Mouse (Mus musculus): Measurements from ENCODE around the gene Rcn1.
A peak's percentile ranks its signal among the peaks of the same experiment; 100 is the strongest.

Rcn1 gene

DNA sequence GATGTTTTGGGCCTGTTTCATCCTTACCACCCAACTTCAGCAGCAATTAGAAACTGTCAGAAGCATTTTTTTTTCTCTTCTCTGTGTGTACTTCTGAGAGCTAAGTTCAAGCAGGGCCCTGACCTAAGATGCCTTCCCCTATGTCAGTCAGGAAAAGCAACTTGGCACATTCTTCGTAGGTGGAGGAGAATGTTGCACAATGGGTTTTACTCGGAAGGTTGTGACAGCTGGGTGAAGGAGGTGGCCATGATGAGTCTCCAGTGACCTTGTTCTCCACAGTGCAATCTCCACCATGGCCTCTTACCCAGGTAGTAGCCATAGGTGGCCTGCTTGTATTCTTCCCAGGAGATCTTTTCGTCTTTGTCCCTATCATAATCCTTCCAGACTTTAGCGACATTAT is 4.7 kb downstream of the Rcn1 start:
- no peak for DNase-seq (ENCODE audit: low read depth)

DNA sequence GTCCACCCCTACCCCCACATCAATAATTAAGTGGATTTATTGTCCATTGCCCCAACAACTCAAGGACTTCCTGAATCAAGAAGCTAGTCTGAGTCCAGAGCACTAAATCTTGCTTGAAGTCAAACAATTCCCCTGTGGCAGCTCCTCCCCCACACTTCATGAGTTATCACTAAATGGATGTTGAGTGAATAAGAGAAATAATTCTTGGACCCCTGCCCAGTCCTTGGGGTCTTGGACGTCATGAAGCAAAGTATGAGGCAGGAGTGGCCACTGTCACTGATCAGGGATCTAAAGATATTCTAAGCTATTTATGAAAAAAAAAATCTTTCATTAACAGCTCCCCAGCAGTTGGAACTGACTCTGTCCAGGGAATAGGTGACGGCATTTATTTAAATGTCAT is 6.6 kb downstream of the Rcn1 start:
- no peak for DNase-seq (ENCODE audit: low read depth)

DNA sequence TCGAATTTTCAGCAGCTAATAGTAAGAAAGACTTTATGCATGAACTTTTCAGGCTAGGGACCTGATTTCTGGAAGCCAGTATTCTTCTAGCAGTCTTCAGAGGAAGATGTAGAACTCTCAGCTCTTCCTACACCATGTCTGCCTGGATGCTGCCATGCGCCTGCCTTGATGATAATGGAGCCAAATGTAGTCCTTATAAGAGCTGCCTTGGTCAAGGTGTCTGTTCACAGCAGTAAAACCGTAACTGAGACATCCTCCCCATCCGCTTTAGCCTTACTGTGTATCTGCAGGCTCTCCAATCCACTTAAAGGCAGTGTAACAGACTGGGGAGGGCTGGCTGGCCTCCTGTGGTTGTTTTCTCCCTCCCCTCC is 7.7 kb downstream of the Rcn1 start:
- no peak for DNase-seq (ENCODE audit: low read depth)

DNA sequence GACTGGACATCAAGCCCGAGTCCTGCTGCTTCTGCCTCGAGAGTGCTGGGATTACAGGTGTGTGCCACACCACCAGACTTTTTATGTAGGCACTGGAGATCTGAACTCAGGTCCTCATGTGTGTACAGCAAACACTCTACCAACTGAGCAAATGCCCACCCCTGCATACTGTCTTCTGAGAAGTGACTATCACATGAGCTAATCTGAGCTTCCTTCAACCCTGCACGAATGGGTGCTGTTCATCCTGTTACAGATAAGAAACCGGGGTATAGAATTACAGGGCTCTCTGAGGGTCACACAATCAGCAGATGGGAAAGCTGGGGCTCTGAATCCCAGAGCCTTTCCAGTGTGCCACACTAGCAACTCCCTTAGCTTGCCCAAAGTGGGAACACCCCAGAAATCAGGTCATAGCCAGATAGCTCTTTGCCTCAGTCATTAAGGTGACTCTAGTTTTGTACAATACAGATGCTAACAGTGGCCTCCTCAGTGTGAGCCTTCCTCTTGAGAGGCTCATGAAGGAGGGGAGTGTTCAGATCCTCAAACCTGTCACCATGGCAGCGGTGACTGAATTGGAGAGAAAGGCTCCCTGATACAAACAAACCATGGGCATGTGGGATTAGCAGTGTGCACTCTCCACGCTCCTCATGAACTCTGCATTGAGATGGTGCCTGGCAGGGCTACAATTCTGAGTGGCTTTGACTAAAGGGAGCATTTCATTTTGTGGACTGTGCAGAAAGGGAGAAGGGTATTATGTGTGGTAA is 8.3 kb downstream of the Rcn1 start:
- DNase-seq (ENCODE audit: low read depth): no peak

DNA sequence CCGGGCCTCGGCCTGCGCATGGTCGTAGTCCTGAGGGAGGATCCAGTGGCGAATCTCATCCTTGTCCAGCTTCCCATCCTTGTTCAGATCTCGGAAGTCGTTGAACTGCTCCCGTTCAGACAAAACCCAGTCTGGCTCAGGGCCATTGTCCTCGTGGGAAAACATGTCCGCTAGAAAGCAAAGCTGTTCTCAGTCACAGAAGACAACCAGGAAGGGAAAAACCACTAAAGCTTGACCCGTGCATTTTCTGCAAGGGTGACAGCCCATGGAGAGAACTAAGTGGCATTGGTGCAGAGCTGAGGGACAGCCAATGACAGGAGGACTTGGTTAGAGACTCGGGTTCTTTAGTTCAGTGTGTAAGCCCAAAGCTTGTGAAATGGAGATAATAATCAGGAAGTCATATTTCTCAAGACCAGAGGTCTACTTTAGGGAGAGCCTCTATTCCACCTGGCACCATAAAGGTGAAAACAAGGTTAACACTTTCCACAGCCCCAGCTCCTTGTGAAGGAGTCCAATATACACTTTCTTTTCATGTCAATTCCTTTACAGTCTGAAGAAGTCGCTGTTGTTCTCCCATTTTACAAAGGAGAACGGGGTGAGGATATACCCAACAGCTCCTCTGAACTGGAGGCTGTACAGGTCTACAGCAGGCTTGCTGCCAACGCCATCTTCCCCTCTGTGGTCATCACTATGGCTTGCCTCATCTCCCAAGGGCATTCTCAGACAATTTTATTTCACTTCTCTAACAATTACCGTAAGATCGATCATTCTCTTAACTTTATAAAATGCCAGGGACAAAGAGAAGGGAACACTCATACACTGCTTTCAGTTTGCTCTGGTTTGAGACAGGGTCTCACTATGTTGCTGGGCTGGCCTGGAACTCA is 9.9 kb downstream of the Rcn1 start:
- no peak for DNase-seq (ENCODE audit: low read depth)

DNA sequence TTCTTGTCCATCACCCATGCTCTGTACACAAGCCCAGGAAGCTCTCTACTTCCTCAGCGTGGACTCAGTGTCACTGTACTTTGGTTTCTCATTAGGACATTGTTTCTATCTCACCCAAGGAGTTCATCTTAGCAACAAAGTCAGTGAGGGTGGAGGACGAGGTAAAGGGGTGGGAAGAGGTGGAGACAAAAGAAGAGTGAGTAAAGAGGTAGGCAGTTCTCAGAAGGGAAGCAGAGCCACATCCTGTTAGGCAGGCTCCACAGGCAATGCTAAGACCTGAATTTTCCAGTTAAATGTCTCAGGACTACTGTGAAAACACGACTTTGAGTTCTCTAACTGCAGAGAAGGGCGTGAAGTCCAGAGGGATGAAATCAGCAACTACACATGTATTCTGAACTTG is 12.7 kb downstream of the Rcn1 start:
- peak; percentile 22 for DNase-seq (ENCODE audit: low read depth)

DNA sequence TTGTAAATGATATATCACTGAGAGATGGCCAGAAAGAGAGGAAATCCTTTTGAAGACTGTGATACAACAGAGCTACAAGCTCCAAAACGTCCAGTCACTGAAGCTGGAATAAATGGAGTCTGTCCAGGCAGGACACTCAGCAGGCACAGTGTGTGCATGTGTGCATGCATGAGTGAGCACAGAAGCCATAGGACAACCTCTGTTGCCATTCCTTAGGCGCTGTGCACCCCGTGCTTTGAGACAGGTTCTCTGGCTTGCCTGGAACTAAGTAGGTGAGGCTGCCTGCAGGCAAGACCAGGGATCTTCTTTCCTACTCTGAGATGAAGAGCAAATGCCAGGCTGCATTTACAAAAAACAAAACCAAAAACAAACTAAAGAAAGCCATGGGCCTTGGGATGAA is 14.1 kb downstream of the Rcn1 start:
- DNase-seq (ENCODE audit: low read depth): no peak

DNA sequence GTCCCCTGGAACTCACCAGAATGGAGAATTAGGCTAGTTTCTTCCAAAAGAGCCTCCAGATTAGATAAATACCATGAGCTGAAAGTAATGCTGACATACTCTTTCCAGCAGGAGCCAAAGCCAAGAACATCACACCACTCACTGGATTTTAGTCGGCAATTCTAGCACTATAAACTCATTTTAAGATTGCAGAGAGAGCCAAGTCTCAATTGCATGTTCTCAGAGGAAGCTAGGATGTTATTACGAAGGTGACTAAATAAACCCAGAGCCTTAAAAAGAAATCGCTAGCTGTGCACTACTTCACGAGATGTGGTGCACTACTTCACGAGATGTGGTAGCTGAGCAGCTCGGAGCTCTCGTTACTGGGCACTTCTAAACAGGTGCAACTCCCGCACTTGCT is 16.1 kb downstream of the Rcn1 start:
- no peak for DNase-seq (ENCODE audit: low read depth)

DNA sequence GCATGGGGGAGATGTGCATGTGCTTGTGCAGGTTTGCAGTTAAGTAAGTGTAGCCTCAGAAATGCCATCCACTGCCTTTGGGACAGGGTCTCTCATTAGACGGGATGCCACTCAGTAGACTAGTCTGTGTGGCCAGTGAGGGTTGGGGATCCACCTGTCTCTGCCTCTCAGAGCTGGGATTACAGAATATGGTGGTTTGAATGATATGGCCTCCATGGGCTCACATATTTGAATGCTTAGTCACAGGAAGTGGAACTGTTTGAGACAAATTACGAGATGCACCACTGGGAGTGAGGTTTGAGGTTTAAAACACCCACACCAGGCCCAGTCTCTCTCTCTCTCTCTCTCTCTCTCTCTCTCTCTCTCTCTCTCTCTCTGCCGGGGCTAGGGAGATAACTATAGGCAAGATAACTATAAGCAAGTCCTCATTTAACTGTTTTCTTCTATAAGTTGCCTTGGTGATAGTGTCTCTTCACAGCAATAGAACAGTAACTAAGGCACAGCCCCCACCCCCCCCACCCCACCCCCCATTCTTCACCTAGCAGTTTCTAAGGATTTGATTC is 18.3 kb downstream of the Rcn1 start:
- no peak for DNase-seq (ENCODE audit: low read depth)

DNA sequence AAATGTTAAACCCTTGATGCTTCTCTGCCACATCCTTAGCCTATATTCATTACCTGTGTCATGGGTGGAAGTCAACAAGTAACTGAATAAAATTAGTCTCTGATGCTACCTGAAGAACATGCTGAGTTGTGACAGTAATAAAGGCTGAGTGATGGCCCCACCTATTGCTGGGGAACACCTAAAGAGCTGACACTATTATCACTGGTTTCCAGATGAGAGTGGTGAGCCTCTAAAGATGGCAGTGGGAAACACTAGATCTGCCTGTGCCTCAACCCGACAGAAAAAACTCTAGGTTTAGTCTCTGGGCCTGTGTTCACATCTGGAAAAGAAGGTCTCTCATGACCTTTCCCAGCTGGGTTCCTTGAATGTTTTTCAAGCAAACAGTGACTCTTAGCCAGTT is 19.4 kb downstream of the Rcn1 start:
- no peak for DNase-seq (ENCODE audit: low read depth)

DNA sequence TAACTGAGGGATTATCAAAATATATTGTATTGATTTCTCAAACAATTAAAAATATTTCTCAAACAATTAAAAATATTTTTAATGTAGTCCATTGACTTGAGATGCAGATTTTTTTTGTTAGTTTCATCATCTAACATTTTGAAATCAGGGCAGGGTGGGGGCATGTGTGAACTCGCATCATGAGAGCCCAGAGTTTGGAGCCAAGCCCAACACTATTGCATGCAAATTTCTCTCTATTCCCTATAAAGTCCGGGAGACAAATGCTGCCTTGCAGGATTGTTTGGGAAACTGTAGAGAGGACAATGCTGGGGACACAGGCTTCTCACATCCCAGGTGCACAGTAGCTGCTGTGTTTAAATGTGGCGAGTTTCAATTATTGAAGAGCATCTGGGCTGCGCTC is 23.4 kb downstream of the Rcn1 start:
- no peak for DNase-seq (ENCODE audit: low read depth)

DNA sequence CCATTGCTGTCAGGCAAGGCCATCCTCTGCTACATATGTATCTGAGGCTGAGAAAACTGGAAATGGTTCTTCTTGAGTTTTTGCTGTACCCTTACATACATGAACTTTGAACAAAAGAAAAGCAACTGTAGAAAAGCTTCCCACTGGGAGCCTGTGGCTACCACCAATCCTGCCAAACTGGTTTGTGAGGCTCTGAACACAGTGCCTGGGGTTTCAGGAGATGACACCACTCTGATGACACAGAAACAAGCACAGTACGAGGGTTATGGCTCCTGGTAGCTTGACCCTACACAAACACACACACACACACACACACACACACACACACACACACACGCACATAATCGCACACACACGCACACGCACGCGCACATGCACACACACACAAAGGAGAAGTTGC is 23.9 kb downstream of the Rcn1 start:
- no peak for DNase-seq (ENCODE audit: low read depth)

DNA sequence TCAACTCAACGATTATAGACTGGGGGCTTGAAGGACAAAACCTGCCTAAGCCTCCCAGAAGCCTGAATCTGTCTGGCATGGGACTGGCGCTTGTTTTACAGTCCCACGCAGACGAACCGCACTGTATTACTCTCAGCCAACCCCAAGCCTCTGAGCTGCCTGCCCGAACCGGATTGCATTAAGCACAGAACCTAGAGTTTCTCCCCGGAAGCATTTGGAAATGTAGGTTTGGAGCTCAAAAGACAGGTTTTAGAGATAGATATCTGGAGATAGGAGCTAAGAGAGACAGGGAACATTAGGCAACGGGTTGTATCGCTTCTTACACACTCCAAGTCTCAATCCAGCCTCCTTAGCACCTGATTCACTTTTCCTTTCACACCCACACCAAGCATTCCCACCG is 25.5 kb downstream of the Rcn1 start:
- DNase-seq (ENCODE audit: low read depth): no peak

DNA sequence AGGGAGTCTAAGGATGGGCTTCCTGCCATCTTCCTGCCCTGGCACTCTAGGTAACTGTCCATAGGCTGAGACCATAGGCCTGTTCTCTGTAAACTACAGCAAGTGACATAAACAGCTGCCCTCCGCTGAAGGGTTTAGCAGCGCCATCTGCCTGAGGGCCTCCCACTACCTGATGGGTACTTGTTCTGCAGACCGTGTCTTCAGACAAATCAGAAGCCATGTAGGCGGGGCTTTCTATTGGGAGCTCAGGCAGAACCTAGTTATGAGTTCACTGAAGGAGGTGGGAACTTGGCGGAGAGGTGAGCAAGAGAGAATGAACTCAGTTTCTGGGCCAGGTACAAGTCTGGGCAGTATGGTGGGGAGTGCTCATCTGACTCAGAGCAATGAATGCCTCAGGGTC is 26.4 kb downstream of the Rcn1 start:
- DNase-seq (ENCODE audit: low read depth): no peak

DNA sequence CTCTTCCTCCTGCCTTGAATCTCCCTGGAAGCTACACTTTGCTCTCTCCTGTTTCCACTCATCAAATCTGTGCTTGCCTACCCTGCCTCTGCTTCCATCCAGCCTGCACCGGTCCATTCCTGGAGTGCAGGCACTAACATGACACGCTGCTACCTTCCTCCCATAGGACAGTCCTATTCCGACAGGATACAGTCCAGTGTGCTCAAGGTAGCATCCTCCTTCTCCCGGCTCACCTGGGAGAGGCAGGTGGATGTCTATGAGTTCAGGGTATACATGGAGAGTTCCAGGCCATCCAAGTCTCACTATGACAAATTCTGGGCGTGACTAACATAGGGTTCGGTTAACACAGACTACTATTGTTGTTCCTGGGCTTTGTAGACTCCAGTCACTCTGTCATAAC is 27.0 kb downstream of the Rcn1 start:
- DNase-seq (ENCODE audit: low read depth): no peak

DNA sequence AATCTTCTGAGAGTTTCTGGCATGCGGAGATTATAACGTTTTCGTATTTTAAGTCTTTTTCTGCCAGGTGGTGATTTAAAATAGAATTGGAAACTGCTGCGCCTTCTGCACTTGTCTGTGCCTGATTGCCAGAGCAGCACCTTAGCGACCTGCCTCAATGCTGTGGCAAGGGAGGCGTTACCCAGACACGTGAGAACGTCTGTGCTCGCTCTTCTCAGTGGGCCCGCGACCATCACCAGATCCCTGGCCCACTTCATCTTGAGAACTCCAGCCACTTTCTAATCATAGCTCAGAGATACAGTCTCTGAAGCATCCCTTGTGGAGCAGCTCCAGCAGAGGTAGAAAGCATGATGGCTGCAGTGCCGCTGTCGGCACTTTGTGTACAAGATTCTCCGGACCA is 28.4 kb downstream of the Rcn1 start:
- no peak for DNase-seq (ENCODE audit: low read depth)

DNA sequence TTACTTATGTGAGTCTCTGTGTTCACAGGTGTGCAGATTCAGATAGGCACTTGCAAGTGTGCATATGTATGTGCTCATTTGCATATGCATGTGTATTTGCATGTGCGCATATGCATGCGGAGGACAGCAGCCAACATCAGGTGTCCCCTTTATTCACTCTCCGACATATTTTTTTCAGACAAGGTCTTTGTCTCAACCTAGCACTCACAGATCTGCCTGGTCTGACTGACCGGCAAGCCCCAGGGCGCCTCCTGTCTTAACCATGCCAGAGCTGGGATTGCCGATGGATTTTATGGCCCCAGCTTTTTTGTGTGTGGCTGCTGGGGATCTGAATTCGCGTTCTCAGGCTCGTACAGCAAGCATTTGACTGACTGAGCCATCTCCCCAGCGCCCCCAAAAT is 28.9 kb downstream of the Rcn1 start:
- no peak for DNase-seq (ENCODE audit: low read depth)

DNA sequence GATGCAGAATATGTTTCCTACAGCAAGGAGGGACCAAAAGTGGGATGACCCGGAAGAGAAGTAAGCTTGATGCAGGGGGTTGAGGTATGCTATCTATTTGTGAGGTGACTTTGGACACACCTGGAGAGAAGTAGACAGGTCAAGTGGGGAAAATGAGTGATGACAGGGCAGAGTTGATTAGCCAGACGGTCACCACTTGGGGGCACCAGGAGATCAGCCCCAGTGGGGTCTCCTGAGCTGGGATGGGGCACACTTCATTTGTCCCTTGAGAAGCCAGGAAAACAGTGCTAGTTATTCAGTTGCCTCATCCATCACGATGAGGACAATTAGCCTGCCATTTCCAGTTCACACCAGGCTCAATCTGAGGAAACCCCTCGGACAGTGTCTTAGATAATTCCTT is 31.5 kb downstream of the Rcn1 start:
- peak; percentile 44 for DNase-seq (ENCODE audit: low read depth)

DNA sequence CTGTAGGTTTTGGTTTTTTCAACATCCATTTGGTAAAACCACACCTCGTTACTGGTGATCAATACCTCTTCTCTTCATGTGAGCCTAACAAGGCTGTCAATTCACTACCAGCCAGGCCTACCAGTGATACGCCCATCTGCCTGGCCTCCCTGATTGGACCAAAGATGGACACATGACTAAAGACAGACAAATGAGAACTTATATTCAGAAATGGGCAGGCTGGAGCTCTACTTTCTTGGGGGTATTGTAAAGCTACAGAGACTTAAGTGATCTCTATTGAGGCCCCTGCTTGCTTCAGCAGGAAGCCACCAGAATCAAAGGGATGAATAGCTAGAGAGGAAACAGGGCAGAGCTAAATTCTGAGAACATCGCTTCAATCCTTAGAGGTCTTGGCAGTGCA is 41.1 kb downstream of the Rcn1 start:
- no peak for DNase-seq (ENCODE audit: low read depth)

DNA sequence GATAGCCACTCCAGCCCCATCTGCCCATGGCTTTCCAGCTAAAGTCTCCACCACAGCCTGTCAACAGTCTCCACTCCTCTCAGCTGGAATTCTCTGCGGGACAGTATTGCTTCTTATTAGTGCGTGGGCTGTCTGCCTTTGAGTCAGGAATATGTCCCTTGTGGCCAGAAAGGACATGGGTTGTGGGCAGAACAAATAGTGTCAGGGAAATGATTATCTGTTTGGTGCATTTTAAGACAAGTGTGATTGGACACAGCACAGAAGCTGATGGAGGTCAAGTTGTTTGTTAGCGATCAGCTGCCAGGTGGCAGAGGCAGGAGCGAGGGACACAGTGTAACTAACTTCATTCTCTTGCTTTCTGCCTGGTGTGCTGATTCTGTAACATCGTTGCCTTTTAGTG is 42.3 kb downstream of the Rcn1 start:
- DNase-seq (ENCODE audit: low read depth): no peak

DNA sequence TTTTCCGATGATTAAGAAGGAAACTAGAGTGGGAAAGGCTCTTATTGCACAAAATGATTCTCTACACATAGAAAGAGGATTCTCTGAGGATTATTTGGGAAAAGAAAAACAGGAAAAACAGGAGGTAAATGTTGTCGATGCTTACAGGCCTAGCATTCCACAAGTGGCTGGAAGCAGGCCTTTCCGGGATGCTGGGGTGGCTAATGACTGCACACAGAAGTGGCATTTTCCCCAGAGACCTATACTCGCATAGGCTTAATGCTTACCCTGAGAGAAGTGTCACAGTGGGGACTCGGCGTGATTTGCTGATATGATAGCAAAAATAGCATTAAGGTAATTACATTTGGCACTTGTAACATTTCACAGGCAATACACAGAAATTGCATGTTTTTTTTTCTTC is 50.2 kb downstream of the Rcn1 start:
- DNase-seq (ENCODE audit: low read depth): no peak

DNA sequence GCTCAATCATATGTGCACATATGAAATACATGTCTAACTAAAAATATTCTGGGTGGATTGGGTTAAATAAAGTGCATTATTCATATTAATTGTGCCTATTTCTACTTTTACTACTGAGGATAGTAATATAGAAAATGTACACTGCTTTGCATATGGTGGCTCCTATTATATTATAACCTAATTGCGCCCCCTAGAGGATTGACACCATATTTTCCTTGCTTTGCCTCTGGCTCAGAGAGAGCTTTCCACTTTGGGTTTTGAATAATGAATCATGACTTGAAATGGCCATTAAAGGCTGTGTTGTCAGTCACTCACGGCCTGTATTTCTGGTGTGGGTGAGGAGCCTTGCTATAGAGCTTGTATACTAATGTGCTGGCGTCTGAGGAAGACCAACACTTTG is 59.1 kb downstream of the Rcn1 start:
- DNase-seq (ENCODE audit: low read depth): peak; percentile 25

DNA sequence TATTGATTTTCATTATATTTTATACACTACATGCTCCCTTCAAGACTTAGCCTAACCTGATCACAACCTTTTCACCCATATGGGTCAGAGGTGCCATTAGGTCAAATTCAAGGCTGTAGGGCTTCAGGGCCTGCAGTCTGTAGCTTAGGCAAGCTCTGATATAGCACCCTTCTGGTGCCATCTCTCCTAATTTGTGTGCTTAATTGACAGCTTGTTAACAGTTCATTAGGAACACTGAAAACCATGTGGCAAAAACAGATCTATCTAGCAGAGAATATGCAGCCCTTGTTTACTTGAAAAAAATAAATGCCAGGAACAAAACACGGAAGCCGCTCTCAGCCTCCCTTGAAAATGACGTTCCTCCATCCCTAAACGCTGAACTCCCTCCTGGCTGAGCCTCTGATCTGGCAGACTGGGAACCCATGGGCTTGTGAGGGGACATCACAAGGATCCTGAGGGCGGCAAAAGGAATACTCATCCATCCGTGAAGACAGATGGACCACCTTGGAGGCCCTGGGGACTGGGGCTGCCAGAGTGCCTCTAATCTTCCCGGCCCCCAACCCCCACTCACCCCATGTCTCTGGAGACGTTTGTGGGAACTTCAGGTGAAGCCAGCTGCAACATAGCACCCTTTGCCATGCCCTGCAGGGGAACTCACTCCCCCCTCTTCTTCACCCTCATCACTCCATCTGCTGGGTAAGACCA is 61.8 kb downstream of the Rcn1 start:
- DNase-seq (ENCODE audit: low read depth): no peak
